Mouse (Mus musculus): ENCODE results near the gene H2-DMb2. TPM values are rescaled to one million over a fixed set of nuclear protein-coding genes. Genes with fewer than 3 reads are reported as not detected.

Gene H2-DMb2
- total and polyA plus RNA-seq, 3 experiments = 2.1 to 7.6 (median 2.3) TPM

DNA sequence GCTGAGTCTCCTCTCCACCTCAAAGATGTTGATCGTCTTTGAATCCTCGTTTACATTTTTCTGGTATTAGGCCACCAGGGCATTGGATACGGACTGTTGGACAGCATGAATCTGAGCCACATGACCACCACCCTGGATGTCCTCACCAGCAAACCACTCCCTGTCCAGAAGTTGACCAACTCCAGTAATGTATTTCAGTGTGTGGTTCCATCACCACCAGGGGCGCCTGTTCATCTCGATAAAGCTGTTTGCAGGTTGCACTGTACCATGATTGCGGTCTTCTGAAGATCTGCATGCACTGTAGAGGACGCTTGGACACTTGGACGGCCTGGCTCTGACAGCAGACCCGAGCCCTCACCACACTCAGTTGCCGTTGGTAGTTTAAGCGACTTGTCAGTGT, 9.8 kb upstream of the H2-DMb2 start:
- 73% methylated on average over 11 of the region's 11 CpGs for WGBS
- Histone ChIP-seq H3K9ac (ENCODE audit: low read depth, low read length) (no peak overlapping the region), H3K36me3 (ENCODE audit: control insufficient read depth, insufficient read depth, low read length) (no peaks in the 10 kb centered on the region), H3K27ac (no peak overlapping the region), H3K4me1 (ENCODE audit: control insufficient read depth, insufficient read depth, low read length) (peaks cover 5% of the 10 kb centered on the region), H3K4me3 (no peak overlapping the region), H3K27me3 (ENCODE audit: control insufficient read depth, insufficient read depth, low read length) (no peaks in the 10 kb centered on the region), H3K79me2 (replicated peaks; ENCODE audit: control insufficient read depth, insufficient read depth, low read length) (no peaks in the 10 kb centered on the region)
- TF ChIP-seq CTCF (IDR thresholded peaks at IDR 0.05) (peak; percentile 21), POLR2A (IDR thresholded peaks at IDR 0.05; ENCODE audit: insufficient read depth, low read depth, low read length) (no peak)
- intact Hi-C loops (cut with DNase I) = no loop called here
- no peak for DNase-seq

DNA sequence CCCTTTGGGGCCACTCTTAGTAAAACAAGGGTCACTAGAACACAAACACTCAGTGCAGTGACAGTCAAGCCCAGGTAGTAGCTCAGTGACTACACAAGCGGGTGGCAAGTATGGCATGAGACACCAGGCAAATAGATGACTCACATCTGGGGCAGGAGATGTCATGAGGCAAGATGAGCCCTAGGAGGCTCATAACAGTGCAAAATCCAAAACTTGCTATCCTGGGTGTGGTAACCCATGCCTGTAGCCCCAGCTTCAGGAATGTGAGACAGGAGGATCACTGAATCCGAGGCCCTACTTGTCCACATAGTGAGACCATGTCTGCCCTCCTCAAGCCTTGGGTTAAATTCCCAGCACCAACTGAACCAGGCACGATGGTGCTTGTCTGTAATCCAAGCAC, 8.7 kb upstream of the H2-DMb2 start:
- 74% methylated on average over 3 of the region's 3 CpGs for WGBS
- H3K9ac ChIP-seq (ENCODE audit: low read depth, low read length) = no peak overlapping the region
- no peaks in the 10 kb centered on the region for H3K36me3 ChIP-seq (ENCODE audit: control insufficient read depth, insufficient read depth, low read length)
- no peak overlapping the region for H3K4me3 ChIP-seq
- H3K4me1 ChIP-seq (ENCODE audit: control insufficient read depth, insufficient read depth, low read length) = peaks cover under 1% of the 10 kb centered on the region; the same call in 1 of the 2 replicates
- no peak overlapping the region for H3K27ac ChIP-seq
- DNase-seq = no peak
- H3K27me3 ChIP-seq (ENCODE audit: control insufficient read depth, insufficient read depth, low read length) = no peaks in the 10 kb centered on the region
- TF ChIP-seq EP300 (IDR thresholded peaks at IDR 0.05; ENCODE audit: insufficient read depth, low read depth, low read length) = no peak
- TF ChIP-seq CTCF (IDR thresholded peaks at IDR 0.05) = no peak
- TF ChIP-seq POLR2A (IDR thresholded peaks at IDR 0.05; ENCODE audit: insufficient read depth, low read depth, low read length) = no peak
- H3K79me2 ChIP-seq (replicated peaks; ENCODE audit: control insufficient read depth, insufficient read depth, low read length) = no peaks in the 10 kb centered on the region
- intact Hi-C loops (cut with DNase I) = loop anchor here (2.0 kb wide), 1 partner anchor 34 kb away; no protein-coding TSS in a partner anchor

DNA sequence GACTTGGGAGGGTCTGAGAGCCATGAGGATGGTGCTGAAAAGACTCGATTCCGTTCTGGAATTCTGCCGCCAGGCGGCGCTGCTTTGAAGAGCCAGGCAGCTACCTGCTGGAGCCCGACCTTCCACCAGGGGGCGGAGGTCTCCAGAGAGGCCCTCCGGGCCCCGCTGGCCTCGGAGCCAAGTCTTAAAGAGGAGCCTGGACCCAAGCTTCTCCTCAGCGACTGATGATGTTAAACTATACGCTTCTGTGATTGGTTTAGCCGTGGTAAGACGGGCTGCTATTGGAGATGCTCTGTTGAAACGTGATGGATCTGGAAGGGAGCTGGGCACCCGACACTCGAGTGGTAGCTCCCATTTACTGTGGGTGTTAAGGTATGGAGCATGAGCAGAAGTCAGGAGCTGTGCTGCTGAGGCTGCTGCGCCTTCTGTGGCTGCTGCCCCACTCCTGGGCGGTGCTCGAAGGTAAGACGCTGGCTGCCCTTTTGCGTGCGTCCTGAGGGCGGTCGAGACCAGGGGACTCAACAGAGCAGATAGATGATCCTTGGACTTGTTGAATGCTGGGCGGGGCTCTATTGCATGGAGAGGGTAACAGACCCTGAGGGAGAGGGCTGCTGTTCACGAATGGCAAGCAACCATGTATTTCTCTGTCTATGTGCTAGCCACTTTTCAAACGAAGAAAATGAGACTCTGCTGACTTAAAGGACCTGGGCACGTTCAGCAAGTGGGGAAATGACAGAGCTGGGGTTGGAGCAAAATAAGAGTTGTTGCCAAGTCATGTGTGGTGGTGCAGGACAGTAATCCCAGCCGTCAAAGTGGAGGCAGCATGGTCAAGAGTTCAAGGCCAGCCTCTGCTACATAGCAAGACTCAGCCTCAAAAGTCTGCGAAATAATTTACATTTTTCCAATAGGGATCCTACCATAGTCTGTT, 7.5 kb upstream of the H2-DMb2 start:
- peak overlapping the region; percentile 48 for H3K4me3 ChIP-seq
- peaks cover 2% of the 10 kb centered on the region for H3K27me3 ChIP-seq (ENCODE audit: control insufficient read depth, insufficient read depth, low read length)
- no peaks in the 10 kb centered on the region; the same call in 1 of the 2 replicates for H3K4me1 ChIP-seq (ENCODE audit: control insufficient read depth, insufficient read depth, low read length)
- TF ChIP-seq EP300 (IDR thresholded peaks at IDR 0.05; ENCODE audit: insufficient read depth, low read depth, low read length) (0 out of 2 replicates have a peak, but pooled peaks have one; percentile 67), POLR2A (IDR thresholded peaks at IDR 0.05; ENCODE audit: insufficient read depth, low read depth, low read length) (no peak)
- no peaks in the 10 kb centered on the region for H3K79me2 ChIP-seq (replicated peaks; ENCODE audit: control insufficient read depth, insufficient read depth, low read length)
- H3K9ac ChIP-seq (ENCODE audit: low read depth, low read length) = peak overlapping the region; percentile 65
- no peaks in the 10 kb centered on the region for H3K36me3 ChIP-seq (ENCODE audit: control insufficient read depth, insufficient read depth, low read length)
- WGBS = 6% methylated on average over 31 of the region's 31 CpGs
- H3K27ac ChIP-seq = no peak overlapping the region
- peak; percentile 97 to 99 for DNase-seq
- intact Hi-C loops (cut with DNase I) = loop anchor here (1.0 to 2.0 kb wide), 3 partner anchors 12 to 35 kb away; no protein-coding TSS in a partner anchor

DNA sequence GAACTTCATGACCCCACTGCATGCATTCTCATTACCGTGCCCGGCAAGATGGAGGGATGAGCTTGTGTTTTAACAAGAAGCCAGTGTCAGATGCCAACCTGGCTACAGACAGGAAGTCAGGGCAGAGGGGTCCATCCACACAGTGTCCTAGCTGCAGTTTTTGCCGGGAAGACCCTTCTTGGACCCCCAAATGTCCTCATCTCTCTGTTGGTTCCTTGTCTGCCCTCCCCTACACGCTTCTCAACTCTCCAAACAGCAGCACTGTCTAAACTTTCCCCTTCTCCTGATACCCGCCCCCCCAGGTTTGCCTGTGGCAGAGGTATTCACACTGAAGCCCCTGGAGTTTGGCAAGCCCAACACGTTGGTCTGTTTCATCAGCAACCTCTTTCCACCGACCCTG, 5.5 kb upstream of the H2-DMb2 start:
- H3K27me3 ChIP-seq (ENCODE audit: control insufficient read depth, insufficient read depth, low read length) = peaks cover 2% of the 10 kb centered on the region
- H3K4me3 ChIP-seq = no peak overlapping the region
- intact Hi-C loops (cut with DNase I) = no loop called here
- H3K79me2 ChIP-seq (replicated peaks; ENCODE audit: control insufficient read depth, insufficient read depth, low read length) = no peaks in the 10 kb centered on the region
- H3K36me3 ChIP-seq (ENCODE audit: control insufficient read depth, insufficient read depth, low read length) = no peaks in the 10 kb centered on the region
- no peak for DNase-seq
- peaks cover 1% of the 10 kb centered on the region; the same call in 1 of the 2 replicates for H3K4me1 ChIP-seq (ENCODE audit: control insufficient read depth, insufficient read depth, low read length)
- no peak overlapping the region for H3K9ac ChIP-seq (ENCODE audit: low read depth, low read length)
- TF ChIP-seq EP300 (IDR thresholded peaks at IDR 0.05; ENCODE audit: insufficient read depth, low read depth, low read length) (no peak), POLR2A (IDR thresholded peaks at IDR 0.05; ENCODE audit: insufficient read depth, low read depth, low read length) (no peak), CTCF (IDR thresholded peaks at IDR 0.05) (no peak)
- H3K27ac ChIP-seq = no peak overlapping the region
- WGBS = 81% methylated on average over 7 of the region's 7 CpGs

DNA sequence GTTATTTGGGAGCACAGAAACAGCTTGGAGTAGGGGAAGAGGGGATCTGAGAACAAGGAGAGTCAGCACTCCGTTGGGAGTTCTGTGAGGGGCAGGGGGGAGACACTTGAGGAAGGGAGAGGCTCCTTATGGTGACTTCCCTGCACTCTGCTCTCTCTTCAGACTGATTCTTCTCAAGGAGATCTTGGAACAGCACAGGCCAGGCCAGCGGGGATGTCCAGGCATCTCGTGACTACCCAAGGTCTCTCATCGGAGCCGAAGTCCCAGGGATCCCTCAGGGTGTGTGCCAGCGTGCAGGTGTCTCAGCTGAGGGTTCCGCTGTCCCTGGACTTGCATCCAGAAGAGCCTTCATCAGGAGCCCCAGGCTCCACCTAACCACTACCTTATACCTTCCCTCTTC, 4.5 kb upstream of the H2-DMb2 start:
- 80% methylated on average over 7 of the region's 7 CpGs for WGBS
- Histone ChIP-seq H3K9ac (ENCODE audit: low read depth, low read length) (no peak overlapping the region), H3K79me2 (replicated peaks; ENCODE audit: control insufficient read depth, insufficient read depth, low read length) (no peaks in the 10 kb centered on the region), H3K27ac (no peak overlapping the region), H3K27me3 (ENCODE audit: control insufficient read depth, insufficient read depth, low read length) (peaks cover 2% of the 10 kb centered on the region), H3K4me1 (ENCODE audit: control insufficient read depth, insufficient read depth, low read length) (peaks cover 4% of the 10 kb centered on the region; the same call in 1 of the 2 replicates), H3K36me3 (ENCODE audit: control insufficient read depth, insufficient read depth, low read length) (no peaks in the 10 kb centered on the region), H3K4me3 (no peak overlapping the region)
- intact Hi-C loops (cut with DNase I) = no loop called here
- DNase-seq = no peak
- TF ChIP-seq CTCF (IDR thresholded peaks at IDR 0.05) (no peak), EP300 (IDR thresholded peaks at IDR 0.05; ENCODE audit: insufficient read depth, low read depth, low read length) (no peak)

DNA sequence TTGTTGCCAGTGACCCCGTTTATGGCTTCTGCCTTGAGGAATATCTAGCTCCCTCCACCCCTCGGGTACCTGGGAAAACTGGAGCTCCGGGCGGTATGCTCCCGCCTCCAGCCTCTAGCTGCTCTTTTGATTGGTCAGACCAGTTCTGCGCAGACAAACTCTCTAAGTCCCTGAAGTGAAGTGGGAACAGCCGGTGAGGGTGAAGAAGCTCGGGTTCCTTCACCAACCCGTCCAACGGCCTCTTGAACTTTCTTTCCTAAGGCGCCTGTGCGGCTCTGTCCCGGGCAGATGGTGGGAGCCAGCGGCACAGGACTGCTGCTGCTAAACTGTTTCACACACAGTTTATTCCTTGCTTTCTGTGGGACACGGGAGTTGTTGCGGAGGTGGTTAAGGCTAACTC, 3.7 kb upstream of the H2-DMb2 start:
- no peak for TF ChIP-seq POLR2A (IDR thresholded peaks at IDR 0.05; ENCODE audit: insufficient read depth, low read depth, low read length)
- no peak for TF ChIP-seq CTCF (IDR thresholded peaks at IDR 0.05)
- TF ChIP-seq EP300 (IDR thresholded peaks at IDR 0.05; ENCODE audit: insufficient read depth, low read depth, low read length) = no peak
- Histone ChIP-seq H3K9ac (ENCODE audit: low read depth, low read length) (peak overlapping the region; percentile 36), H3K4me3 (peak overlapping the region; percentile 37), H3K36me3 (ENCODE audit: control insufficient read depth, insufficient read depth, low read length) (no peaks in the 10 kb centered on the region), H3K4me1 (ENCODE audit: control insufficient read depth, insufficient read depth, low read length) (peaks cover 4% of the 10 kb centered on the region; the same call in 1 of the 2 replicates), H3K27me3 (ENCODE audit: control insufficient read depth, insufficient read depth, low read length) (peaks cover 2% of the 10 kb centered on the region), H3K79me2 (replicated peaks; ENCODE audit: control insufficient read depth, insufficient read depth, low read length) (no peaks in the 10 kb centered on the region), H3K27ac (no peak overlapping the region)
- intact Hi-C loops (cut with DNase I) = no loop called here
- peak; percentile 50 to 52 for DNase-seq
- 4% methylated on average over 16 of the region's 16 CpGs for WGBS
